Mouse (Mus musculus) bone marrow, adult 2 months (tissue): ENCODE data around the gene Tmem136. TPM values are rescaled to one million over a fixed set of nuclear protein-coding genes. Genes with fewer than 3 reads are reported as not detected.
A peak's percentile ranks its signal among the peaks of the same experiment; 100 is the strongest.

Experiments used
- H3K27ac ChIP-seq: fragments of 200-500 bp; 2 replicates; pipeline ENCODE4 v1.5.1; 2012; ENCODE audit warnings: low read depth, mild to moderate bottlenecking, control low read depth, inconsistent platforms, low read length; ENCODE audit not compliant: control insufficient read depth, poor library complexity, insufficient read depth
- H3K4me1 ChIP-seq: fragments of 200-500 bp; 2 replicates; pipeline ENCODE4 v1.6.1; 2011; ENCODE audit warnings: low read length; ENCODE audit not compliant: control insufficient read depth, insufficient read depth
- H3K4me3 ChIP-seq: fragments of 200-500 bp; replicated peaks from 2 replicates; pipeline ENCODE3; 2011; ENCODE audit warnings: mild to moderate bottlenecking, low read depth, low read length, control low read depth; ENCODE audit not compliant: control insufficient read depth
- CTCF ChIP-seq: fragments of 200-500 bp; IDR thresholded peaks from 2 replicates; pipeline ENCODE4 v1.5.1; 2011; ENCODE audit warnings: low read length, control low read depth; ENCODE audit not compliant: control insufficient read depth, insufficient read depth
- POLR2A ChIP-seq: fragments of 200-500 bp; IDR thresholded peaks from 2 replicates; pipeline ENCODE4 v1.6.1; 2011; ENCODE audit warnings: low read depth, mild to moderate bottlenecking, control low read depth, low read length, borderline replicate concordance; ENCODE audit not compliant: control insufficient read depth
- WGBS: fragments of 180-500 bp; shearing (Covaris S2); methylation state at CpG from one replicate; pipeline ENCODE4 v1.1.7; 2018; 5-methylcytosine and 5-hydroxymethylcytosine counted together
- polyA plus RNA-seq: library from polyadenylated mRNA; stranded (reverse); fragments of >200 nt; gene quantifications from 2 replicates; pipeline ENCODE4 v1.2.4, GENCODE M21; 2011; ENCODE audit warnings: low replicate concordance; ENCODE audit not compliant: missing spikeins, insufficient read depth, insufficient read length

Gene Tmem136
- polyA plus RNA-seq, 1 experiment: 2.1 TPM

GRCm38 (mm10) chr9:43115431-43116133, 788 bp downstream of the Tmem136 start:
- Histone ChIP-seq H3K4me1 (no peaks in the 10 kb centered on the region; the same call in 1 of the 2 replicates), H3K4me3 (peak overlapping the region; percentile 18), H3K27ac (peak overlapping the region; percentile 88)
- TF ChIP-seq CTCF: no peak
- 46% methylated on average over 12 of the region's 12 CpGs for WGBS

GRCm38 (mm10) chr9:43114833-43115232, 1.5 kb downstream of the Tmem136 start:
- TF ChIP-seq POLR2A: no peak
- TF ChIP-seq CTCF: no peak
- 85% methylated on average over 4 of the region's 4 CpGs for WGBS

GRCm38 (mm10) chr9:43110286-43110980, 5.9 kb downstream of the Tmem136 start:
- no peak for TF ChIP-seq CTCF
- no peak for TF ChIP-seq POLR2A
- no peaks in the 10 kb centered on the region for H3K4me1 ChIP-seq
- WGBS: 82% methylated on average over 8 of the region's 8 CpGs
- H3K4me3 ChIP-seq: no peak overlapping the region
- no peak overlapping the region for H3K27ac ChIP-seq

More at GRCm38 (mm10) chr9:43114833-43115232, 1.5 kb downstream of the Tmem136 start:
- Histone ChIP-seq H3K27ac (no peak overlapping the region), H3K4me3 (no peak overlapping the region), H3K4me1 (no peaks in the 10 kb centered on the region; the same call in 1 of the 2 replicates)

GRCm38 (mm10) chr9:43109125-43109524, 7.2 kb downstream of the Tmem136 start:
- WGBS: 79% methylated on average over 7 of the region's 7 CpGs
- no peaks in the 10 kb centered on the region for H3K4me1 ChIP-seq
- no peak for TF ChIP-seq CTCF
- TF ChIP-seq POLR2A: no peak
- H3K27ac ChIP-seq: no peak overlapping the region
- no peak overlapping the region for H3K4me3 ChIP-seq

GRCm38 (mm10) chr9:43108721-43109120, 7.6 kb downstream of the Tmem136 start:
- no peaks in the 10 kb centered on the region for H3K4me1 ChIP-seq
- TF ChIP-seq CTCF: no peak
- TF ChIP-seq POLR2A: no peak
- no peak overlapping the region for H3K4me3 ChIP-seq
- H3K27ac ChIP-seq: no peak overlapping the region
- 76% methylated on average over 3 of the region's 3 CpGs for WGBS

GRCm38 (mm10) chr9:43108081-43108480, 8.3 kb downstream of the Tmem136 start:
- no peak overlapping the region for H3K4me3 ChIP-seq
- TF ChIP-seq POLR2A: no peak
- TF ChIP-seq CTCF: no peak
- WGBS: 75% methylated on average over 1 of the region's 1 CpGs
- H3K27ac ChIP-seq: no peak overlapping the region
- no peaks in the 10 kb centered on the region for H3K4me1 ChIP-seq

GRCm38 (mm10) chr9:43107555-43107954, 8.8 kb downstream of the Tmem136 start:
- Histone ChIP-seq H3K4me1 (no peaks in the 10 kb centered on the region), H3K4me3 (no peak overlapping the region), H3K27ac (no peak overlapping the region)
- no peak for TF ChIP-seq POLR2A
- TF ChIP-seq CTCF: no peak
- WGBS: 39% methylated on average over 5 of the region's 5 CpGs

- Histone ChIP-seq H3K4me3 (peak within 1 kb of the TSS; percentile 69), H3K27ac (peak within 1 kb of the TSS; percentile 87), H3K4me1 (no peaks in the 10 kb centered on the region)
- WGBS: 28% methylated on average over 10 of the region's 10 CpGs
- TF ChIP-seq POLR2A (no peak), CTCF (no peak)
Measured at GRCm38 (mm10) chr9:43107187-43107517, 9.2 kb downstream of the Tmem136 start, which contains the start of gene Arhgef12. Arhgef12 (minus strand) TSS chr9:43107239.
